Mouse (Mus musculus): ENCODE results near the gene Lrig1.

Gene Lrig1

DNA sequence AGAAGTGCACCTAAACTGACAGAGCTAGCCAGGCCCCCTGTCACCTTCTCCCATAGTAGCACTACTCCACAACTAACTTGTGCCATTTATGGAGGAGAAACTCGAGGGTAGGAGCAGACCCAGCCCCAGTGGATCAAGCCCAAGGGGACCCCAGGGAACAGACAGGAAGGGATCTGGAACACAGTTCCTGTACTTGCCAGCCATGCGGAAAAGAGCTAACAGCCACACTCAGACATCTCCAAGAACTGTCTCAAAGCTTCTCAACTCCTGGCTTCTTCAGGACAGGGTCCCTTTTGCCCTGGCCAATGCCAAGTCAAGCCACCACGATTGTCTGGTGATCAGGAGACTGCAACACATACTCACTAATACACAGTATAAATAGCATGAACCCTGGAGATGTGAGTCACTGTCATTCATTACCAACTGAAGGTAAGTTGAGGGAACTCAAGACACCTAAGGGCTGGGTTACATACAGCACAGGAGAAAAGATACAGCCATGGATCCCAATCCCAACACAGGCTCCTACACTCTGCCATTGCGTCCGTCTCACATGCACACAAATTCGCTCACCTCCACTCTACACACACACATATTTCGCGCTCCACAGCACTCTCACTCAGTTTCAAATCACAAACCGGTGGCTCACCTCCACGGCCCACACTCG lies 1.3 kb downstream of the Lrig1 start:
- DNase-seq (ENCODE audit: low spot score): no peak

DNA sequence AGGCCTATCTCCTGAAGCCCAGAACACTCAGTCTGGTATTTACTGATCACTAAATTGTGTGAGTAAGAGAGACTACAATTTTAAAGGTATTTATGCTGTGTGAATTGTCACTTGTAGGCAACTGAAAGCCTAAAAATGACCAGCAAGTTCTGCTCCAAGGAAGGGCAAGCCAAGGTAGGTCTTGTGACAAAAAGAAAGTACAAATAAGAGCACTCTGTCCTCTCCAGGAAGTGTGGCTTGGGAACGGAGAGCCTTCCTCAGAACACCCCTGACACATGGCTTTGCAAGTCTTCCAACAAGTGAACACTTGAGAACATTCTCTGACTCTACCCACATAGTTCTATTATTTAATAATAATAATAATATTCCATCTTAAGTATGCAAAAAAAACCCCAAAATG lies 2.5 kb downstream of the Lrig1 start:
- no peak for DNase-seq (ENCODE audit: low spot score)

GRCm38 (mm10) chr6:94696182-94697080 lies 3.5 kb downstream of the Lrig1 start:
- DNase-seq (ENCODE audit: low spot score): no peak

GRCm38 (mm10) chr6:94695121-94695930 lies 4.6 kb downstream of the Lrig1 start:
- DNase-seq (ENCODE audit: low spot score): no peak

DNA sequence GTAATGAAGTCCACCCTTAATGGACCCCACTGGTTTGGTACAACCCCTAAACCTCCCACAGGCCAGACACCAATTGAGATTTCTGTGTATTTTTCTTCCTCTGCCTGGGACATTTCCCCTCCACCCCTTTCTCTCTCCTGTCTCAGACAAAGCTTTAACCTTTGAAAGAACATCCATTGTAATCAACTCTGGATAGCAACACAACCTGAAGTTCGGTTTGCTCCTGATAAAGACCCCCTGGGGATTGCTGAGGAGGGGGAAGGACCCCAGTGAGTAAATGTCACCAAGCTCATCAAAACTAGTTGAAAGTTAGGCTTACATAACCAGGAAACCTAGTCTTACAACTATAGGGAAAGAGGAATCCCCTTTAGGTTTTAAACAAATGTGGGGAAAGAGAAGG lies 5.5 kb downstream of the Lrig1 start:
- DNase-seq (ENCODE audit: low spot score): no peak

- DNase-seq (ENCODE audit: low spot score): no peak
Measured at GRCm38 (mm10) chr6:94693091-94693490, 6.9 kb downstream of the Lrig1 start.

- DNase-seq (ENCODE audit: low spot score): no peak
Measured at GRCm38 (mm10) chr6:94692003-94692402, 8.0 kb downstream of the Lrig1 start.

DNA sequence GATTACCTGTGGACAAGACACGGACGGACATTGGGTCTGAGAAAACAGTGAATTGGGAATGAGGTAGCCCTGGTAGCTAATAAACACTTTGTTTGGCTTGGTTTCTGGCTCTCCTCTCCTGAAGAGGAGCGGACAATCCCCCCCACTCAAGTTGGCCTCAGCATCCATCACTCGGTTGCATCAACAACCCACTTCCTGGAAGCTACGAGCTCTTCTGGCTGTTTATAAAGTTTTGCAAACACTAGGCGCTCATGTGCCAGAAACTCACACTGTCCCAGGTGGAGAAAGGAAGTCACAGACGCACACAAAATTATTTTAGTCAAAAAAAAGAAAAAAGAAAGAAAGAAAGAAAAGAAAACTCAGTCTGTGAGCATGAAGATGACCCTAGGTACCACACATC lies 9.7 kb downstream of the Lrig1 start:
- no peak for DNase-seq (ENCODE audit: low spot score)

GRCm38 (mm10) chr6:94688722-94689121 lies 11.2 kb downstream of the Lrig1 start:
- peak; percentile 44 for DNase-seq (ENCODE audit: low spot score)

GRCm38 (mm10) chr6:94686048-94686447 lies 13.9 kb downstream of the Lrig1 start:
- no peak for DNase-seq (ENCODE audit: low spot score)

DNA sequence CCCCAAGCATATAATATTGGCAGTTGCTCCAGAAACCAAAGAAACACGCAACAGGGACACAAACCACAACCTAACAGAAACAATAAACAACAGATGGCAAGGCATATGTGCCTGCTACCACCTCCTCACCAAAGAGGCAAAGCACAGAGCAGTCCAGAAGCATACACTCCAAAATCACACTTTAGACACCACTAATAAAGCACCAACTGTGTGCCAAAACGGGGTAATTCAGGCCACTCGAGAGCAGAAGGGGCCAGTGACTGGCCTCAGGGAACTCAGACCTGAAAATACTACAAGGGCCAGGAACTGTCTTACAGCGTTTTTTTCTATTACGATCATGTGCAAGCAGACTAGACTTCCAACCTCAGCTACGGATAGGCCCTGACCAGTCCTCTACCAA lies 14.3 kb downstream of the Lrig1 start:
- no peak for DNase-seq (ENCODE audit: low spot score)

DNA sequence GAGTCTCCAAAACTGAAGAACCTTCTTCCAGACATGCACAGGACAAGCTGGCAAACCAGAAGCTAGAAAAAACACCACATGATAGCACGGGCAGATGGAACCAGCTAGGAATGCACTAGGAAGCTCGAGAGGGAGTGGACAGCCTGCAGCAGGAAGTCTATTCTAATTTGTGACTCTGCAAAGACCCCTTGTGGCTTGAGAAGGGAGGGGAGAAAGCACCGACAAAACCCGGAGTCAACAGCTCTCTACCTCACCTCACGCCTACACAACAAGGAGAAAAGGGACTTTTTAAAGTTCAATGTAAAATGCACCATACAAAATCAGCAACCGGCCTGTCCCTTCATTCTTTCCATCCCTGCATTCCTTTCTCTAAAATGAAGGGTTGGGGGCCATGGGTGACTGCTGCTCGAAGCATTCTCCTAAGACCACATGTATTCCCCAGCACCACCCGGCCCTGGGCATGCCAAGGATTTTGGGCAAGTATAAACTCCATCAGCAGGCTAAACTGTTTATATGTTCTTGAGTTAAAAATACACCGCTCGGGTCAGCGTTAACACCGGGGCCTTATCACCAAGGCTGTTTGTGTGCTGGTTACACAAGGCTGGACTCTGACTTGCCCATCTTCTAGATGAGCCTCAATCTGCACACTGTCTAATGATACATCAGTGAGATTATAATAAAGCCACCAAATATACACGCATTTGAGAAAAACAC lies 15.0 kb downstream of the Lrig1 start:
- peak; percentile 61 for DNase-seq (ENCODE audit: low spot score)

DNA sequence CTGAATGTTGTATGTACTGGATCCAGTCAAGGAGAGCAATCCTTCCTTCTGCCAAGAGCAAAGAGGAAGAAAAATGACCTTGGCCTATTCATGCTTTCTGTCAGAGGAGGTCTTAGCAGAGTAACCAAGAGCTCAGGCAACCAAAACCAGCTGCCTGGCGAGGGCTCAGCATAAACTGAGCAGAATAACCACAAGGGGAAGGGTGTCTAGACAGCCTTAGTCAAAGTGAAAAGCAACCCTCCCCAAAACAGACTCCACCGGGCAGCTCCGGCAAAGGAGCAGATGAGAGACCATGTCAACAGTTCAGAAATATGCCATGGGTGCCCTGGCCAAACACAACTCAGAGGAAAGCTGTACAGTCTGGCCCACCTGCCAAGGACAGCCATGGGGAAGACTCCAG lies 16.3 kb downstream of the Lrig1 start:
- DNase-seq (ENCODE audit: low spot score): no peak

GRCm38 (mm10) chr6:94682270-94682618 lies 17.7 kb downstream of the Lrig1 start:
- no peak for DNase-seq (ENCODE audit: low spot score)

DNA sequence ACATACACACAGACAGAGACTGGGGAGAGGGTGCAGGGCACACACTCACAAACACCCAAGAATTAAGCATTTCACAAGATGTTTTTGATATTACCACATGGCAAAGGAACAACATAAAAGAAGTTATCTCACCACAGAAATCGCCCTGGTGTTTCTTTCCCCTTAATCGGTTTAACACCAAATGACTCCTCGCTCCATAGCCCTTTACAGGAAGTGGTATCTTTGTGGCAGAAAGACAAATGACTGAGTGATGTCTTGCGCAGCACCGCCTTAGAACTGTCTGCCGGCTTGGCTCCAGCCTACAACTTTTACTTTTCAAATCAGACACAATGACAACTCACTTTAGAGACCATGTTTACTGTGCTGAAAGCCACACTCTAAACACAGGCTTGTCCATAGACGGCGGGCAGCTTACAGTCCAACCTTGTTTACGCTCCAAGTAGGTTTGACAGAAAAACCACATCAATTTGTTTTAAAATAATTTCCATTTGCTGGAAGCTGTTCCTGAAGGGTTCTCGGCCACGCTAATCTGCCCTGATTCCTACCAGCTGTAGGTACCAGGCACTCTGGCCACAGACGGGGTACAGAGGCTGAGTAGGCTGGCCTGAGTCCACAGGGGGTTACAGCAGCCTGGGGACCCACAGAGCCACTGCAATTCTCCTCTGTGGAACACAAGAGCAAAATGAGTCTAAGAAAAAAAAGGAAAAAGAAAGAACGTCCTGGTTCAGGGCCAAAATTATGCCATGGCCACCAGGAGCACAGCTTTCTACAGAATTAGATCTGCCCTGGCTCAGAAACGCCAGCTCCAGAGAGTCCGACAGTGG lies 18.3 kb downstream of the Lrig1 start:
- DNase-seq (ENCODE audit: low spot score): no peak

- DNase-seq (ENCODE audit: low spot score): no peak
Measured at GRCm38 (mm10) chr6:94680760-94681445, 19.1 kb downstream of the Lrig1 start.

GRCm38 (mm10) chr6:94679249-94679648 lies 20.7 kb downstream of the Lrig1 start:
- no peak for DNase-seq (ENCODE audit: low spot score)

- no peak for DNase-seq (ENCODE audit: low spot score)
Measured at GRCm38 (mm10) chr6:94678377-94679164, 21.4 kb downstream of the Lrig1 start.

- DNase-seq (ENCODE audit: low spot score): no peak
Measured at GRCm38 (mm10) chr6:94677448-94677847, 22.5 kb downstream of the Lrig1 start.

DNA sequence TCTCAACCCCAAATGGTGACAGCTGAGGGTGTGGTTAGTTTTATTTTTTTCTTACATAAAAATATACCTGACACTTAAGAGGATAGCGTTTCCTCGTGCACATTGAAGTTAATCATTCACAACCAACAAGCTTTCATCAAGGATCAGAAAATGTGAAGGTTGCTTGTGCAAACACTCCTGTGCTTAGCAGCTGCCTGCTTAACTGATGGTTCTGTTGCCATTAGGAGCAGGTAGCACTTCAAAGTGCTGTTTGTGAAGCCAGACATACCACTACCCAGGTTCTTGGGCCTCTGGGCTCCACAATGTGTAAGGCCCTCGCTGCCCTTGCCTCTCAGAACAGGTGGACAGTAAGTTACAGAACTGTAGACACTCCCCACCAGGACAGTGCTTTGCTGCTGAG lies 23.1 kb downstream of the Lrig1 start:
- DNase-seq (ENCODE audit: low spot score): no peak

Data from yolk sac, embryonic 10.5 days (tissue).